Mouse (Mus musculus): ENCODE measurements around the gene Enpep.

The Enpep gene

DNA sequence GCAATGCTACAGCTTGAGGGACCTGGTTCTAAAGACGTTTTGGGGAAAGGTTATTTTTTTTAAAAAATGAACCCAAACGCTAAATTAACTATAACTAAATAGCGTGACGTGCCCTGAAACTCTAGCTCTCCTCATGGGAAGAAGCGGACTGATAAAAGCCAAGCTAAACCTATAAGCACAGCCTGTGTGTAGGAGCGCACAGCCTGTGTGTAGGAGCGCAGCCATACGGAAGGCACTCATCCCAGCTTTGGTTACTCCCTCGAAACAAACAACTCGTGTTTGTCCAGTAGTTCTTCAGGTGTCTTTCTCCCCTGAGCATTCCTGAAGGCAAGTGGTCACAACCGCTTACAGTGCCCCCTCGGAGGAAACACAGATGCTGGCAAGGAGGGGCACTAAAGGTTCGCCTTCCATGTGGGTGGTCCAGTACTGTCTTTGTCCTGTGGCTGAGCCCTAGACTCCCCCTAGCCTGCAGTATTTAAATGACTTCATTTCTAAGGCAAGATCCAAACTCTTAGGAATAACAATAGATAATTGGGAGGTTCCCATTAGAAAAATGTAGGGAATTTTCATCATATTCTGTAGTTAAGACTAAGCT is 93.8 kb downstream of the Enpep start:
- DNase-seq (ENCODE audit: low spot score in 2 of 2), result no peak

DNA sequence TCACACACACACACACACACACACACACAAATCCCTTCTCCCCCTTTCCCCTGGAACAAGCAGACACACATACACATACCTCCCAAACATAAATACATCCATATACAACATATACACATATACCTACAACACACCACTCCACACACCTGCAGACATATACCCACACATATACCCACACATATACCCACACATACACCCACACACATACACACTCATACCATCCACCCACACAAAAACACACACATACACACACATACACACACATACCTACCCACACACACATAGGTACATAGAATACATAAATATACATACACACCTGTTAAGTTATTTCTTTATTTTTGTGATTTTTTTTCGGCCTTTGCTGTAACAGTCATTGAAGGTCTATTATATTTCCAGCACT is 94.5 kb downstream of the Enpep start:
- no peak for DNase-seq (ENCODE audit: low spot score in 2 of 2)

DNA sequence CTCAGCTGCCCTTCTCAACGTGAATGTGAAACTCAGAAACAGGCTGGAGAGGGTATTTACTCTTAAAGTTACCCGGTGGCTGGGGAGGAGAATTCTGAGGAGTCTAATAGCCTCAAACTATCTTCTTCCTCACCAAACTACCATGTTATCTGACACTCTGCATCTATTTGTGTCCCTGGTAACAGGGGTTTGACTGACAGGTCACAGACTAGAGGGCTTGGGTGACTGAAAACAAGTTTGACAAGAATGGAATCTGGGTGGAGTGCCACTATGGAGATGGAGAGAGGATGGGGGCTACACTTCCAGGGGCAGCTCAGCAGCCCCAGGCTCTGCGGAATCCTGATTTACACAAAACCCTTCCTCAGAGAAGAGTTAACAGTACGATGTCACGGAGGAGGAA is 105.2 kb downstream of the Enpep start:
- DNase-seq (ENCODE audit: low spot score in 2 of 2), result no peak

DNA sequence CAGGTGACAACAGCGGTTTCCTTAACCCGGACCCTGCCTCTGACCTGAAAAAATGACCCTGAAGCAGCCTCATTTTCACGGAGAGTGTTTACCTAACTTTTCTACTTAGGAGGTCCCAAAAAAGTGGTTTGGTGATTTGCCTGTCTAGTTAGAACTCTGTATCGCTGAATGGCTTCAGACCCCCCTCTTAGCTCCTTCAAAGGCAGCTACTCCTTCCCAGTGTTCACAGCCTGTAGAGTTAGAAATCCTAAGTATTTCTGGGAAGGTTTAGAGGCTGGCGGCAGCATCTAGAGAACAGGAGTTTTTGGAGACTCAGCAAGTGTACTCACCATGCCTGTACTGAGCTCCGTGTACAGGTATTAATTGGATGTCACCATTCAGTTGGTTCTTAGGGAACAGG is 105.8 kb downstream of the Enpep start:
- no peak for DNase-seq (ENCODE audit: low spot score in 2 of 2)

DNA sequence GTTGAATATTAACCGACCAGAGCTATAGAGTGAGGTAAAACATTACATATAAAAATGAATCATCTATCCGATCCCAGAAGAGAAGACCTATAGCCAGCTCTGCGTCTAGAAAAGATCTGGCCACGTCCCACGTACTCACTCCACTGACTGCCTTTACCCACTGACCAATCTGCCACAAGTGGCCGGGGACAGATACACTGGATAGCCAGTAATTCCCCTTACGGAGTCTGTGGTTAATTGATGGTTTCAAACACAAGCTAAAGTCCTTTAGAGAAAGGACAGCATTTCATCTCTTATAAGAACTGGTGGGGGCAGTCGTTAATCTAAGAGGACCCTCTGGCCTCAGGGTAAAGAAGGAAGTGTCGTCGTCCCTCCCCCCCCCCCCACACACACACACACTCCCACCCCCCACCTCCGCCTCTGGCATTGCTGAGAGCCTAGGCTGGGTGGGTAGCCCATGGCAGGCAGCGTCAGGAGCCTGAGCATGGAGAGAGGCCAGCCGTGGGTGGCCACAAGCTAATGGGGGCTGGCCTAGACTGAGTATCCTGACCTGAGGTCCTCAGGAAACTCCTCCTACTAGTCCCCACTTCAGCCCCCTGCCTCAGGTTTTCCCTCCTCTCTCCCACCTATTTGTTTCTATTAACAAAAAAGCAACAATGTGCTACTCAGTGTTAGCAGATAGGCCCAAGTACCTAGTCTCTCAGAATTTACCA is 106.8 kb downstream of the Enpep start:
- no peak for DNase-seq (ENCODE audit: low spot score in 2 of 2)

DNA sequence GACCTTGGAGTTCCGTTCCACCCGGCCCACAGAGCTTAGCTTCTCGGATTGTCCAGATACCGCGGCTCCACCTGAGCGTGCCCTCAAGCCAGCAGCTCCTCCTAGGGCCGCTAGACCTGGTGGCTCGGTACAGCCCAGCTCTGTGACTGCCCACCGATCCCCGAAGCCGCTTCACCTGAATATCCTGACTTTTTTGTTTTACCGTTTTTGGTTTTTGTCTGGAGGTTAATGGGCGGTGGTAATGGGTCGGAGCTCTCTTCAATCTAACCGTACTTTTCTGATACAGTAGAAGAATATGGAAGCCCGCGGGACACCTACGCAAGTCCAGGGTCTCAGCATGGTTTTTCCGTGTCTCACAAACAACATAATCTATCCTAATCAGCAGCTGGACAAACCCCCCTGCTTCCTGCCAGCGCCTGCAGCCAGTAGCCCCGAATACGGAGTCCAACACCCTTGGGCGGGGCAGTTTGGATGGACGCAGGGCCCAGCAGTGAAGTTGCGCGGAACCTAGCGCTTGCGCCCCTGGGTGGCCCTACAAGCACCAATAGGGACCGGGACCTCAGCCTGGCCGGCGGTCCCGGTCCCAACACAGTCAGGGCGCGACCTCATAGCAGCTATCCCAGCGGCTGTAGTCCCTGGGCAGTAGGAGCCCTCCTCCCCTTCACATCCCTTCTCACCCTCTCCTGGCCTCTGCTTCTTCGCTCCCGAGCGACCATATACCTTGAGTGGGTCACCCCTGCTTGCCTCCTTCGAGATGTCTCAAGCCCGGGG is 107.5 kb downstream of the Enpep start:
- no peak for DNase-seq (ENCODE audit: low spot score in 2 of 2)

DNA sequence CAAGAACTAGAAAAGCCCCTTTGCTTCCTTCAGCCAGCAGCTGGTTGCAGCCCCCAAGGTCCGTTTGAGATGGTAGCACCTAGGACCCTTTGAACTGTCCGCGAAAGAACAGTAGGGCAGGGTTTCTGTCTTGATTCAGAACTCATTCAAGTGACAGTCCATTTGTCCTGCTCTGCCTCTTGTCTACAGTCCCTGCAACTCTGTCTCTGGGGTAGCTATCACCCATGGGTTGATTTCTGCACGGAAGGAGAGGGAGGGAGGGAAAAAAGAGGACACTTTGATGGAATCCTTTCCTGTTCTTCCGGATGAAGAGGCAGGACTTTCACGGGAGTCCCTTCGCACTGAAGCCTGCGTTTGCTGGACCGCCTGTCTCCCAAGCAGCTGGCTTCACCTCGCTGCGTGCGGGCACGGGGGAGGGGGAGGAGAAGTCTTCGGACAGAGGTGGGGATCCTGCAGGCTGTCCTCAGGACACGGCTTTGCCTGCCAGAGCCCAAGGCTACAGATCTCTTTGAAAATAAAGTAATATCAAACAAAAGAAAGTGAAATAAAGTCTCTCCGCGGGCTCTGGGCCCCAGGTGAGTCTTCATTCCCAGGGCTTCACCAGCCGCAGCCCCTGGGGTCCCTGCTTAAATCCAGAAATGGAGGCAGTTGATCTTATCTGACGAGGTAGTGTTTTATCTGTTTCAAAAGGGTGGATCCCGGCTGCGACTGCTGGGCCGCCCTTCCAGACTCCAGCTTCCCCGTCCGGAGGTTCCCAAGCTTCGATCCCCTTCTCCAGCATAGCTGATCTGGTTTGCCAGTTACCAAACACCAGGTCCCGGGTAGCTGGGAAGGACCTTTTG is 108.3 kb downstream of the Enpep start:
- no peak for DNase-seq (ENCODE audit: low spot score in 2 of 2)

DNA sequence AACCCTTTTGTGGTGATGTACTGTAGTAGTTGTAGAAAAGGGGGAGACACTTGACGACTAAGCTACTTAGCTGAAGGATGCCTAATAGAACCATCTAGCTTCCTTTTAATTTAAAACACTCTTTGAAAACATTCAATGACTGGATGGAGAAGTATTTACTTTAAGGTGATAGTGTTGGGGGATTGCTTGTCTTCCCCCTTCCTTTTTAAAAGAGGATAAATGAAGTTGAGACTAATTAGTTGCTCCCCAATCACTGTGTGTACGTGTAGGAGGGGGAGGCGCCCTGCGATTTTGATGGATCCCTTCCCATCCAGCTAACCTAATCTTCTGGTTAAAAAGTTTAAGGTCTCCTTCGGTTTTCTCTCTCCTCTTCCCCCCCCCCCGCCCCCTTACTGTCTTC is 109.1 kb downstream of the Enpep start:
- no peak for DNase-seq (ENCODE audit: low spot score in 2 of 2)

DNA sequence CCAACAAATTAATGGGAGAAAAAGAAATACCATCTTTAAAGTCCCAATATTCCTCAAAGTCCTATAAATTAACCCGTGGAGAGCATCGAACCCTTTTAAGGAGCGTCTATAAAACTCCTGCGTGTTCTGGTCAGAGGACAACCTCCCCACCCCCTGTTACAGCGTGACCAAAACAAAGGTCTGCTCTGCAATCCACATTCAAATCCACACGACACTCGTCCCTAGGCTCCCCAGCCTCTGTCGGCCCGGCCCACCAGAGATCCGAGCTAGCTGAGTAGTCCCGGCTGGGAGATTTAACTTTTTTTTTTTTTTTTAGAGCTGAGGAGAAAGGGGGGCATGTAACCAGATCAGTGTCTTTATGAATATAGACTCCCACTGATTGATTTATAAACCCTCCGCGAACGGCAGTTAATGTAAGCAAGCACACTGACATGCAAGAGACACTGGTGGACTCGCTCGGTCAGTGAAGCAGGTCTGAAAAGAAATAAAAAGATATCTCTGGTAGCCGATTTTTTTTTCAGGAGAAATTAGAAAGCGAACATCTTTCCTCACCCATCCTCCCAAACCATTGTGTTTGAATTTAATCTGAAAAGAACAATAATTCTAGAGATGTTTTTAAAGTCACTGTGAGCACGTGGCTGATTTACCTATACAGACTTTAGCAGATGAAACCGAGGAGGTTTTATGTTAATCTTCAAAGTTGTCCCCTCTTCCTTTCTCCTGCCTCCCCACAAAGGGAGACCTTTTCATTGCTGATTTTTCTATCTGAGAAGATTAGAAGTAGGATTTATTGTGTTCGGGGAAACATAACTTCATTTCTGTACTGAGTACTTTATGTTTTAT is 109.9 kb downstream of the Enpep start:
- DNase-seq (ENCODE audit: low spot score in 2 of 2), result no peak

DNA sequence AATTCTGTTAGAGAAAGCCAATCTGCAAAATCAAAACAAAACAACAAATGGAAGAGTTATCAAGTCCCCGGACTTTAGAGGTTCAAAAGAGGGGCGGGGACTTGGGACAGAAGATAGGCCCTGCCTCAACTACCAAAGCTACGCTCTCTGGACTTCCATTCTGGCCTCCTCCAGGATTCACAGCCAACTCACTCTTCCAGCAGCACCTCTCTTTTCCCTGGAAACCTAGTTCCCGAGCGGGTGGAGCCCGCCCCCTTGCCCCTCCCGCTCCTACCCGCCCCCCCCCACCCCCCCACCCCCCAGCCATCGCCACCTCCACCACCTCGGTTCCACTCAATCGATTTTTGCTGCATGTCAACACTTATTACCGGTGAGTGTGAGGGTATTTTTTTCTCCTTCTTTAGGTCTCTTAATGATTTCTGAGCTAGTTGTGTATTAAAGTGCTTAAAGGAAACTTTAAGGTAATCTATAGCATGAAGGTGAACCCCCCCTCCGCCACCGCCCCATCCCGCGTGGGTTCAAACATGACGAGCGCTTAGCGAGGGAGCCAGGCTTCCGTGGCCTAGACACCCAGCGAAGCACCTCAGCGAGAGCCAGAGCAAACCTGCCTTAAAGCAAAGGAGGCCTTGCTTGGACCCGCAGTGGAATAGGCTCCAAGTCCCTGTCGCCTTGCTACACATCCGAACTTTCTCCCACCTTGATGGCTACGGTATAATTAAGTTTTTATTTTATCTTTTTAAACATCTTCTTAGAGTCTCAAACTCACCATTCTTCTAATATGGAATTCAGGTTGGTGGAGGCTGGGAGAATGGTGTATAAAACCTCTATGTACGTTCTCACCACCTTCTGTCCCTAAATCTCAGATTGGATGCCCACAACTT is 110.9 kb downstream of the Enpep start:
- DNase-seq (ENCODE audit: low spot score in 2 of 2), result no peak

DNA sequence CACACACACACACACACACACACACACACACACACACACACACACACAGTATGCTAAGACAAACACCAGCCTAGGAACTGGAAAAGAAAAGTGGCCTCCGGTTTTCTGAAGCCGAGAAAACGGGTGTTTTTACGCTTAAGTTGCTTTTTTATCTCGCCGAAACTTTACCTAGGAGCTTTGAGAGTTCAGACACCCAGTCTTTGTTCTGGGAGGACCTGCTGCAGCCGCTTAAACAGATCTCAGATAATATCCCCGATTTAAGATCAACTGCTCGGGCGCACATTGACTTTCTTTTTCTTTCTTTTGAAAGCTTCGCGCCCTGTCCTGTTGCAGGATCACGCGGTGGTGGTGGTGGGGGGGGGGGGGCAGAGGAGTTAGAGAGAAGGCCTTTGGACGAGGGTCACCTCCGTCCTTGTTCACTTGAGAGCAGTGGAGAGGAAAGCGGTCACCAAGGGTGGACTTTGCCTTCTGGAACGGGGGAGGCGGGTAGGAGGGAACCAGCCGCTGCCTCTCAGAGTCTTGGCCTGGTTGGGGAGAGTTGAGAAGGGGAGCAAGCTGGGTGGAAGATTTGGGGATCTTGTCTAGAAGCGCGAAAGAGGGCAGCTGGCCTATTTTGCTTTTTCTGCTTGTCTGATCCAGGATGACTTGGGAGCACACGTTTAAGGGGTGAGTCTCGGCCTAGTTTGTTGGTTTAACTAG is 111.7 kb downstream of the Enpep start:
- DNase-seq (ENCODE audit: low spot score in 2 of 2), result no peak

DNA sequence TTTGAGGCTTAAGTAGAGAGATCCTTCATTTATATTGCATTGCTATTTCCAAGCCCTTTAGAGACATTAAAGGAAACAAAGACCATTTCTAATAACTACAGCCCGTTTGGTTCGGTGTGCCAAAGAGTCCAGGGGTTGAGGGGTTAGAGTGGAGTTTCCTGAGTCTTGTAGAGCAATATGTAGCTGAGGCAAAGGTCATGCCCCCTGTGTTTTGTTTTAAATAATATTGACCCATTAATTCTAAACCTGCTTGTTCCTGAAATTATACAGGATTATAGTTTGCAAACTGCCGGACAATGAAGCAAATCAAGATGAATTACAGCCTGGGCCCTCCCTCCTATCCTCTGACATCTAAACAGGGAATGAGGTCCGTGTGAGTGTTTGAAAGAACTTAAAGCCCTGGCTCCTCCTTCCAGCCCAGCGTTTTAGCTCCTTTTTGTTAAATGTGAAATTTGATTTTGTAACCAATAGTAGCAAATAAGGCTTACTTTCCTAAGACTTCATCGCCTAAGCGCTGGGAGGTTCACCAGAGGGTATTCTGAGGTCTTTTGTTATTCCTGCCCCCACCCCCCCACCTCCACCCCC is 112.3 kb downstream of the Enpep start:
- DNase-seq (ENCODE audit: low spot score in 2 of 2), result no peak

All from frontal cortex, postnatal 10 days (tissue).